Mouse (Mus musculus): Measurements from ENCODE around the gene Fam83e.

Gene Fam83e

GRCm38 (mm10) chr7:45715741-45716459, 5.1 kb upstream of the Fam83e start:
- peak; percentile 35 for DNase-seq

- DNase-seq, result no peak
These were observed 4.6 kb upstream of the Fam83e start for GRCm38 (mm10) chr7:45716460-45716857.

- no peak for DNase-seq
These were observed 3.8 kb upstream of the Fam83e start for GRCm38 (mm10) chr7:45716952-45717917.

GRCm38 (mm10) chr7:45717918-45718297, 3.1 kb upstream of the Fam83e start, which contains the start of gene Sphk2:
Gene Sphk2 (minus strand): TSS chr7:45718002.
- DNase-seq, result peak; percentile 98

GRCm38 (mm10) chr7:45718331-45718730, 2.7 kb upstream of the Fam83e start:
- no peak for DNase-seq

- DNase-seq, result peak; percentile 25
These were observed 1.8 kb upstream of the Fam83e start for GRCm38 (mm10) chr7:45719180-45719579.

GRCm38 (mm10) chr7:45719738-45720412, 1.1 kb upstream of the Fam83e start:
- no peak for DNase-seq

GRCm38 (mm10) chr7:45721234-45721571, 191 bp downstream of the Fam83e start:
- no peak for DNase-seq

- peak; percentile 30 for DNase-seq
These were observed 783 bp downstream of the Fam83e start for GRCm38 (mm10) chr7:45721642-45722347.

GRCm38 (mm10) chr7:45722348-45722713, 1.3 kb downstream of the Fam83e start:
- peak; percentile 32 for DNase-seq

GRCm38 (mm10) chr7:45723301-45723700, 2.3 kb downstream of the Fam83e start:
- DNase-seq, result no peak

- DNase-seq, result no peak
These were observed 2.8 kb downstream of the Fam83e start for GRCm38 (mm10) chr7:45723781-45724180.

- DNase-seq, result no peak
These were observed 4.1 kb downstream of the Fam83e start for GRCm38 (mm10) chr7:45725151-45725550.

GRCm38 (mm10) chr7:45725713-45726112, 4.7 kb downstream of the Fam83e start, which contains the start of gene Spaca4:
Gene Spaca4 (minus strand): TSS chr7:45725813.
- DNase-seq, result no peak

- DNase-seq, result no peak
These were observed 5.4 kb downstream of the Fam83e start for GRCm38 (mm10) chr7:45726419-45726818.

- no peak for DNase-seq
These were observed 6.6 kb downstream of the Fam83e start for GRCm38 (mm10) chr7:45727625-45728024.

- no peak for DNase-seq
These were observed 9.9 kb downstream of the Fam83e start for GRCm38 (mm10) chr7:45730727-45731431.

- DNase-seq, result no peak
These were observed 12.5 kb downstream of the Fam83e start for GRCm38 (mm10) chr7:45733477-45733876.

GRCm38 (mm10) chr7:45739162-45739763, 18.3 kb downstream of the Fam83e start:
- DNase-seq, result peak; percentile 85

- DNase-seq, result no peak
These were observed 18.8 kb downstream of the Fam83e start for GRCm38 (mm10) chr7:45739820-45740219.

- no peak for DNase-seq
These were observed 20.3 kb downstream of the Fam83e start for GRCm38 (mm10) chr7:45741308-45741707.

- no peak for DNase-seq
These were observed 20.8 kb downstream of the Fam83e start for GRCm38 (mm10) chr7:45741777-45742176.

Data from cerebellum, adult 8-10 months (tissue).